Mouse (Mus musculus) testis, adult 2 months (tissue): ENCODE measurements around the gene Celsr1.

ENCODE experiments used
- CTCF ChIP-seq: fragments of 200-500 bp; IDR thresholded peaks from 2 replicates; pipeline ENCODE4 v1.5.1; 2012; ENCODE audit warnings: low read depth, mild to moderate bottlenecking, inconsistent platforms, low read length, moderate library complexity; ENCODE audit not compliant: control insufficient read depth, insufficient read depth, insufficient replicate concordance
- POLR2A ChIP-seq: fragments of 200-500 bp; IDR thresholded peaks from 2 replicates; pipeline ENCODE4 v1.6.1; 2012; ENCODE audit warnings: low read depth, mild to moderate bottlenecking, inconsistent platforms, low read length, moderate library complexity; ENCODE audit not compliant: control insufficient read depth

DNA sequence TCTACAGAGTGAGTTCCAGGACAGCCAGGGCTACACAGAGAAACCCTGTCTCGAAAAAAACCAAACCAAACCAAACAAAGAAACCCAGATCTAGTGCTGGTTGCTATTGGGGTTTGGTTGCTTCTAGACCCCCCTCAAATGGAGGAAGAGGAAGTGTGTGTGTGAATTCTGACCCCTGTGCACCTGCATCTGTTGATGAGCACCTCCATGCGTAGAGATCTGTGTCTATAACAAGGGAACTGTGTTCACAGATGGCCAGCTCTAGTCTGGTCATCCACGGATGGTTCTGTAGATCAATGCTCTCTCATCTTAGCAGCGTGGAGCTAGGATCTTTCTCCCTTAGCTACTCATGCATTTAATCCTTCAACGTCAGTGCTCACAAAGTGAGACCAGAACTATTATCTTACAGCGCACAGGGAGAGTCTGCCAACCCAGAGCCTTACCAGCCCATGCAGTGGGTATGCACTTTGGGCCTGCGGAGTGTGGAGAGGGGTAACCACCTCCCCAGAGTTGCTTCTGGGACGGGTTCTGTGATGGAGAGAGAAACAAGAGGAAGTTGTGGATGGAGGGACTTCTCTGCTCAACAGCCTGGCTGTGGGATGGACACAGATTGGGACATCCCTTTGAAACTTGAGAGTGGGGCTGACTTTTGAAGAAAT is 30.7 kb upstream of the Celsr1 start:
- TF ChIP-seq POLR2A (no peak), CTCF (no peak)
